Mouse (Mus musculus): Measurements from ENCODE around the gene Stk11. TPM values are rescaled to one million over a fixed set of nuclear protein-coding genes. Genes with fewer than 3 reads are reported as not detected.

Stk11 gene
- total RNA-seq, 2 experiments from 2014 or later: 94.5 to 132 TPM

DNA sequence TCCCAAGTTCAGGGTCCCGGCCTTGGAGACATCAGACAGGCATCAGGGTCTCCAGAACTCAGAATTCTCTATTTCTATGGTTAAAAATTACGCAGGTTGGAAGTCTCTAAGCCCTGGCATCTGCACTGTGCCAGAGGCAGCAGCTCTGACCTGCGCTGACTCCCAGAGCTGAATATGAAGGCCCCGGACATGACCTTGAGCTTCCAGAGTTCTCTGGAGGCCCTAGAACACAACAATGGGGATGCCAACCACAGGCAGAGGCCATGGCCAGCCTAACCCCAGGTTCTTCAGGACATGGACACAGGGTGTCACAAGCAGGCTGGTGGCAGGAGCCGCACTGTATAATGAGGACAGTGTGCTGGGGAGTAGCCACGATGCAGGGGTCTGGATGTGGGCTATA is 21.5 kb upstream of the Stk11 start:
- no peak for ATAC-seq (replicated peaks; ENCODE audit: poor library complexity, severe bottlenecking)

GRCm38 (mm10) chr10:80094684-80095083 is 20.9 kb upstream of the Stk11 start:
- no peak for ATAC-seq (replicated peaks; ENCODE audit: poor library complexity, severe bottlenecking)

GRCm38 (mm10) chr10:80095547-80095946 is 20.1 kb upstream of the Stk11 start:
- no peak for ATAC-seq (replicated peaks; ENCODE audit: poor library complexity, severe bottlenecking)

DNA sequence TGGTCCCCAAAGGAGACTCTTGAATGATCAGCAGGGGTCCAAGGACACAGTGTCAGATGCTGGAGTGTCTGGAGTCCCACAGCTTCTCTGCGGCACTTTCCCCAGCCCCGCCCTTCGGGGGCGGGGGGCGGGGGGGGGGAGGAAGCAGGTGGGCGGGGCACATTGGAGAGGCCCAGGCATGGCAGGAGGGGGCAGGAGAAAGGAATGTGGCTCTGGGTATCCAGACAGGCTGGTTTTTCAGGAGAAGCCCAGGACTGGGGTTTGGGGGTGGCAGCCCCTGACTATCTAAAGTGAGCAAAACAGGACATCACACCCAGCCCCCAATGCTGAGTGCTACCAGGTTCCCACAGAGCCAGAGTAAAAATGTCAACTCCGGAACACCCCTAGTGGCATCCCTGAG is 18.3 kb upstream of the Stk11 start:
- no peak for ATAC-seq (replicated peaks; ENCODE audit: poor library complexity, severe bottlenecking)

DNA sequence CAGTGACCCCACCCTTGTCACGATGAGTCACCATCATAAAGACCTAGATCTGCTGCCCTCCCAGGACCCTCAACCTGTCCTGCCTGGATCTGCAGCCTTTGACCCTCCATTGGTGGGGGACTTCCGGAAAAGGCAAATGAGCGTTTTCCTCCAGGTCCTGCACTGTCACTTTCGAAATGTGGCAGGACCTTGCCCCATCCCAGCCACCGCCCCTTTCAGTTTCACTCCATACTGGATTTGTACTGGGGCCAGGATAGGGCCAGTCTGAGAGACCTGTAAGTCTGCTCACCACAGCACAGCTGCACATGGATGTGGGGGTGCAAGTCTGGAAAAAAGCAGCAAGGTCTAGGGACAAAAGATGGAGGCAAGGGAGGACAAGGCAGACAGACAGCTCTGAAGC is 17.0 kb upstream of the Stk11 start:
- ATAC-seq (replicated peaks; ENCODE audit: poor library complexity, severe bottlenecking): peak; percentile 75

DNA sequence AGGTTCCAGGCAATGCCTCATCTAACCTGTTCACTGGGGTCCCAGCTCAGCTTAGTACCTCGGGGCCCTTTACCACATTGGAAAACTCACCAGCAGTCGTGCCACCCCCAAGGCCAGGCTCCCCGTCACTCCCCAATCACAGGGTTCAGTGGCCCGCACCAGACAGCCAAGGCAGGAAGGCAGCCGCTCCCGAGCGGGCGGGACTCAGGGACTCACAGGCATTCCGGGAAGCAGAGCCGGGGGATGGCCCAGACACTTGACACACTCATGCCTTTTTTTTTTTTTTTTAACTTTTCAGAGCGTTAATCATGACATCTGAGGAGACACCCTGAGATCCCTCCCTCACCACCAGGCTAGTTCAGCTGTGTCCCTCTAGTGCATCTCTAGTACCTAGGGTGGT is 14.6 kb upstream of the Stk11 start:
- no peak for ATAC-seq (replicated peaks; ENCODE audit: poor library complexity, severe bottlenecking)

DNA sequence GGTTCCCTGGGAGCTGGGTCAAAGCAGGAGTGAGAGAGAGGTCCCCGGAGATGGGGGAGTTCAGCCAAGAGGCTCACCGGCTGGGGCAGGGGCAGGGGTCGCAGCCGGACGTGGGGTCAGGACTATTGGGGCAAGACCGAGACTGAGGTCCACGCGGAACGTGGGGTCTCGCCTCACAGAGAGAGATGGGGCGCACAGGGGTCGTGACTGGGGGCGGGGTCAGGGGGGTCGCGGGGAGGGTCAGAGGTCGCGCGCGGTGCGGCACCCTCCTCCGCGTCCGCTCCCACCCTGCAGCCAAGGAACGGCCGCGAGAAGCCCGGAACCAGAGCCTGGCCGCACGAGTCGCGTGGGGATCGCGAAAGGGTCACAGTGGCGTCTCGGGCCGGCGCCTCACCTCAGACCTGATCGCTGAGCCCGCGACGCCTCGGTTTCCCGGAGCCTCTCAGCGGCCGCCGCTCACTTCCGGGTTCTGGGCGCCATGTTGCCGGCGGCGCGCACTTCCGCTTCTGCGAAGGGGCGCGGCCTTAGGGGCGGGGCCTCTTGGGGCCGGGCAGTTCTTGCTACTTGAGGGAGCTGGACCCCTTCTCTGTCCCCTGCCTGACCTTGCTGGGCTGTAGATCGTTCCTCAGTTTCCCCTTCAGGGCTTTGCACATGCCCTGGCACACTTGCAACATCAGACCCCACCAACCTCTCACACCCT is 13.2 kb upstream of the Stk11 start:
- ATAC-seq (replicated peaks; ENCODE audit: poor library complexity, severe bottlenecking): peak; percentile 67

DNA sequence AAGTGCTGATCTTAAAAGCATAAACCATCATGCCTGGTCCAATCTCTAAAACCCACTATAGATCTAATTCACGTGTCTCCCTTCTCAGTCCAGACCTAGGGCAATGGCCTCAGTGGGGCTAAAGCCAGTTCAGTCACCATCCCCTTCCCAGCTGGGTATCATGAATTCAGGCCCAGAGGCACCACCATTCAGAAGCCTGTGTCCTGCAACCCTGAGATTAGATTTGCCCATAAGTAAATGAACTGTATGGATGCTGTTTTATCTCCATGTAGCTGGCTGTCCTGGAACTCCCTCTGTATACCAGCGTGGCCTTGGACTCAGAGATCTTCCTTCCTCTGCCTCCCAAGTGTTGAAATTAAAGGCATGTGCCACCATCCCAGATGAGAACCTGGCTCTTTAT is 12.6 kb upstream of the Stk11 start:
- no peak for ATAC-seq (replicated peaks; ENCODE audit: poor library complexity, severe bottlenecking)

DNA sequence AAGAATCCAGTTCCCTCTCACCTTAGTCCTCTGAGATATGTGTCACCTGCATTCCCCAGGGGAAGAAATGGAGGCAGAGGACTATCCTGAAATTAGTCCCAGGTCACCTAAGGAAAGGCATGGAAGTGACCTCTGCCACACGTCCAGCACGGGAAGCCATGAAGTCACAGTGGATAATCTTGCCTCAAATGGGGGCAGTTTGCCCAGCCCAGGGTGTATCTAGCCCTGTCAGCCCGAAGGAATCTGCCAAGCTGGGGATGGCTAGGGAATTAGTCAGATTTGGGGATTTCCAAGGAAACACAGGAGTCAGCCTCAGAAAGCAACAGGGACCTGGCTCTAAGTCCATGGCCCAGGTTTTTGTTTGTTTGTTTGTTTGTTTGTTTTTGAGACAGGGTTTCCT is 11.4 kb upstream of the Stk11 start:
- ATAC-seq (replicated peaks; ENCODE audit: poor library complexity, severe bottlenecking): no peak

DNA sequence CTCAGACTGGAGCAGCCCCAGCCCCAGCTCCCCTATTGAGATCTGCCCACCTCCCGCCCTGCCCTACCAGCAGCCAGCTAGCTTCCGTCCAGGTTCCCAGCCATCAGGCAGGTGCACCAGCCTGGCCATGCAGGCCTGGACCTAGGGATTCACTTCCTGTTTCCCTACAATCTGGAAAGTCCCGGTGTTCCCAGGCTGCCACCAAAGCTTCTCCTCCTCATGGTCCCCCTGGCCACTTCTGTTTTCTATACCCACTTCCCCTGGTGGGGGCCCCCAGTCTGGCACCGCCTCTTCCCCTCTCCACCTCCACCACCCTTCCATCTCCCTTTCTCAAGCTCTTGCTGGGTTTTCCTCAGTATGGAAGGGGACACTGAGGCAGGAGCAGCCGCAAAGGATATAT is 10.1 kb upstream of the Stk11 start, which contains the start of gene Sbno2:
Gene Sbno2, minus strand, starts transcription at position 112 of the 400 bp plus-strand sequence.
- ATAC-seq (replicated peaks; ENCODE audit: poor library complexity, severe bottlenecking): peak; percentile 81

GRCm38 (mm10) chr10:80105926-80106325 is 9.7 kb upstream of the Stk11 start:
- no peak for ATAC-seq (replicated peaks; ENCODE audit: poor library complexity, severe bottlenecking)

DNA sequence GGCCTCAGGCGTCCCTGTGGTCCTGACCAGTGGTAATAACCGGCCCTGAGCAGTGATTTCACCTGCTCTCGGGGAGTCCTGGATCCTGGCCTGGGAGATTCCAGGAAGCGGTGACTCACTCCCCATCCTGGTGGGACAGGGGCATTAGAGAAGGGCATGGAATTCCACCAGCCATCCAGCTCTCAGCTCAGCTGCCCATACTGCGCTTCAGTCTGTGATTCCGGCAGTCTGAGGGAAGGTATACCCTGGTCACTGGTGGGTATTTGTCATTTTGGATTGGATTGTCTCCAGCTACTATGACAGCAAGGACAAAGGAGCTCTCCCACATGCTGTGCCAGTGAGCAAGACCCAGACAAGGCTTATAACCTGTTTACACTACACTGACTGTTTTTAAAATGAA is 7.9 kb upstream of the Stk11 start:
- no peak for ATAC-seq (replicated peaks; ENCODE audit: poor library complexity, severe bottlenecking)

- ATAC-seq (replicated peaks; ENCODE audit: poor library complexity, severe bottlenecking): peak; percentile 51
Measured at GRCm38 (mm10) chr10:80114341-80115284, 990 bp upstream of the Stk11 start.

DNA sequence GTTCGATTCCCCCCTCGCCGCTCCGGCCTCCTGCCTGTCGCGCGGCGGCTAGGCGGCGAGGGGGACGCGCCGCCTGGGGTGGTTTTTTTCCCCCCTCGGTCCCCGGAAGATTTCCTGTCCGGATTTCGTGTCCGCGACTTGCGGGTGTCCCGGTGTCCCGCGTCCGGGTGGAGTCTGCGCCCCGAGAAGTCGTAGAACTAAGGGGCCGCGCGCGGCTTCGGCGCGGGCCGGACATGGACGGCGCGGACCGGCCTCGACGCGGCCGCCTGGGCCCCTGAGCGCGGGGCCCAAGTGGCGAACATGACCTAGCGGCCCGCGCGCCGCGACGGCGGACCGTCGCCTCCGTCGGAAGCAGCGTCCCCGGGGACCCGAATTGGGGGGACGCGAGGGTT is 337 bp downstream of the Stk11 start:
- no peak for ATAC-seq (replicated peaks; ENCODE audit: poor library complexity, severe bottlenecking)

DNA sequence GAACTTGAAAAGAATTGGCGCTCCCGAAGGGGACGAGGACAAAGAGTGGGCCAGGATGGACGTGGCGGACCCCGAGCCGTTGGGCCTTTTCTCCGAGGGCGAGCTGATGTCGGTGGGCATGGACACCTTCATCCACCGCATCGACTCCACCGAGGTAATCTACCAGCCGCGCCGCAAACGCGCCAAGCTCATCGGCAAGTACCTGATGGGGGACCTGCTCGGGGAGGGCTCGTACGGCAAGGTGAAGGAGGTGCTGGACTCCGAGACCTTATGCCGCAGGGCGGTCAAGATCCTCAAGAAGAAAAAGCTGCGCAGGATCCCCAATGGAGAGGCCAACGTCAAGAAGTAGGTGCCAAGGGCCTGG is 942 bp downstream of the Stk11 start:
- no peak for ATAC-seq (replicated peaks; ENCODE audit: poor library complexity, severe bottlenecking)

DNA sequence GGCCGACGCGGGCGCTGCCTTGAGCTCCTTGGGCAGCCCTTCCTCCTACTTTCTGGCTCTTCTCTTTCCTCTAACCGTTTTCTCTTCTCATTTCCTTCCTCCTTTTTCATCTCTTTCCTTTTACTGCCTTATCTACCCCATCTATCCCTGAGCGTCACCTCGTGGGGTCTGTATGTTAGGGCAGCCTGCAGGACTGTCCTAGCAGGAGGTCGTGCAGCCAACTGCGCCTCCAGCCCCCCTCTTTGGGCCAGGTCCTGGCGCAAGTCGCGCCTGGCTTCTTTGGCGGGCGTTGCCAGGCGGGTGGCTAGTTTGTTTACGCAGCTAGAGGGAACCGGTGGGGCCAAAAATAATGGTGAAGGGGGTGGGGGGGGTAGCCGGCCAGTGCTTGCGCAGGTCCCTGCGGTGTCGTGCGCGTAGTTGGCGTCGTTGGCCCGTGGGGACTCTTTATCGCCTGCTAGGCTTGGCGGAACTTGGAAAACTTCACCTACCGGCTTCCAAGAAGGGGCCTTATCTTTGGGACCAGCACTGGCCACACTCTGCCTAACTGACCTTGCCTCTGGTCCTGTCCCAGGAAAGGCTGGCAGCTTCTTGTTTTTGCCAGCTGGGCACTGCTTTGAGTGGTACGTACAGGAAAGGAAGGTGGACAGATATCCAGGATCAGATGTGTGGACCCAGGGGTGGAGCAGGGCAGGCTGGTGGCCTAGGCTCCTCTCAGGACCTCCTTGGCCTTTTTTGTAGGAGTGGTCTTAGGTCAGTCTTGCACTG is 1.5 kb downstream of the Stk11 start:
- peak; percentile 15; the same call in 1 of the 2 replicates for ATAC-seq (replicated peaks; ENCODE audit: poor library complexity, severe bottlenecking)

- no peak for ATAC-seq (replicated peaks; ENCODE audit: poor library complexity, severe bottlenecking)
Measured at GRCm38 (mm10) chr10:80117736-80118135, 2.1 kb downstream of the Stk11 start.

GRCm38 (mm10) chr10:80118552-80118951 is 2.9 kb downstream of the Stk11 start:
- no peak for ATAC-seq (replicated peaks; ENCODE audit: poor library complexity, severe bottlenecking)

DNA sequence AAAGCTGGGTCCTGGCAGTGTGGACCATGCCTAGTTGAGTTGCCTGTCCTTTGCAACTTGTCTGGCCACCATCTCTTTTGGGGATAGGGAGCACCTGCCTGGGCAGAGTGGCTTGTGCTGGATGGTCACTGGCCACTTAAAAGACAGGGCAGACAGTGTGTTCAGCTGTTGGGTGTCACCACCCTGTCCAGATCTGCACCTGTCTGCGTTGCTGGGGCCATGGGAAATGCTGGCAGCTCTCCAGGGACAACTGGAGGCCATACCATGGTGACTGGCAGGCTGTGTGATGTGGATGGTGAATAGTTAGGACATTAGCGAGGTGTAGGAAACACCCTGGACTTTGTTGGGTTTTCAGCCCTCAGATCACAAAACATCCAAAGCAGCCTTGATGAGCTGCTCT is 4.5 kb downstream of the Stk11 start:
- ATAC-seq (replicated peaks; ENCODE audit: poor library complexity, severe bottlenecking): no peak

- peak; percentile 35 for ATAC-seq (replicated peaks; ENCODE audit: poor library complexity, severe bottlenecking)
Measured at GRCm38 (mm10) chr10:80121639-80122038, 6.0 kb downstream of the Stk11 start.
